Mouse (Mus musculus): Measurements from ENCODE around the gene Uvssa. TPM values are rescaled to one million over a fixed set of nuclear protein-coding genes. Genes with fewer than 3 reads are reported as not detected.

Gene Uvssa
- polyA plus RNA-seq, 1 experiment = 8.3 TPM

DNA sequence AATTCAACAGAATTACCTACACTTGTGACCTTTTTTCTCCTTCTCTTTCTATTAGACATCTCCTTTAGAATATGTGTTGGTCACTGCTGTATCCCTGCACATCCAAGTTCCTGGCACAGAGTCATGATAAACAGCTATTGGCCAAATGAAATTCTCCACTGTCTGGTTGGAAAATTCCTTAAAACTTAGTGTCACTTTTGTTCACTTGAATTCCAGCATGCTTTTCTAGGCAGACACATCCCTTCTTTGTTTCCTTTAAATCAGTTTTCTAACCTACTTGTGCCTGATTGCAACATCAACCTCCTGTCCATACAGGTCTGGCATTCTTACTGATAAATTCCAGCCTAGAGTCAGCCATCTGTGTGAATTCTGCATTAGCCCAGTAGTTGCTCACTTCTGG lies 35.5 kb upstream of the Uvssa start:
- Histone ChIP-seq H3K4me1 (ENCODE audit: control insufficient read depth, insufficient read depth, low read length) (peaks cover under 1% of the 10 kb centered on the region; the same call in 1 of the 2 replicates), H3K4me3 (ENCODE audit: control insufficient read depth, low read depth, low read length) (no peak overlapping the region), H3K27ac (ENCODE audit: control insufficient read depth, insufficient read depth, low read depth, low read length) (no peak overlapping the region), H3K27me3 (ENCODE audit: control insufficient read depth, insufficient read depth, low read length) (no peaks in the 10 kb centered on the region), H3K36me3 (ENCODE audit: control insufficient read depth, insufficient read depth, low read length) (peaks cover 1% of the 10 kb centered on the region; the same call in 1 of the 2 replicates)
- TF ChIP-seq CTCF (IDR thresholded peaks at IDR 0.05; ENCODE audit: control insufficient read depth, insufficient read depth, insufficient replicate concordance, low read depth, low read length) (no peak), POLR2A (IDR thresholded peaks at IDR 0.05; ENCODE audit: control insufficient read depth, low read depth, low read length) (no peak)

- TF ChIP-seq CTCF (IDR thresholded peaks at IDR 0.05; ENCODE audit: control insufficient read depth, insufficient read depth, insufficient replicate concordance, low read depth, low read length) (no peak), POLR2A (IDR thresholded peaks at IDR 0.05; ENCODE audit: control insufficient read depth, low read depth, low read length) (no peak)
- Histone ChIP-seq H3K4me3 (ENCODE audit: control insufficient read depth, low read depth, low read length) (no peak overlapping the region), H3K27ac (ENCODE audit: control insufficient read depth, insufficient read depth, low read depth, low read length) (no peak overlapping the region), H3K27me3 (ENCODE audit: control insufficient read depth, insufficient read depth, low read length) (no peaks in the 10 kb centered on the region), H3K36me3 (ENCODE audit: control insufficient read depth, insufficient read depth, low read length) (no peaks in the 10 kb centered on the region; the same call in 1 of the 2 replicates), H3K4me1 (ENCODE audit: control insufficient read depth, insufficient read depth, low read length) (no peaks in the 10 kb centered on the region)
Observed at GRCm38 (mm10) chr5:33343571-33343970, 34.8 kb upstream of the Uvssa start.

DNA sequence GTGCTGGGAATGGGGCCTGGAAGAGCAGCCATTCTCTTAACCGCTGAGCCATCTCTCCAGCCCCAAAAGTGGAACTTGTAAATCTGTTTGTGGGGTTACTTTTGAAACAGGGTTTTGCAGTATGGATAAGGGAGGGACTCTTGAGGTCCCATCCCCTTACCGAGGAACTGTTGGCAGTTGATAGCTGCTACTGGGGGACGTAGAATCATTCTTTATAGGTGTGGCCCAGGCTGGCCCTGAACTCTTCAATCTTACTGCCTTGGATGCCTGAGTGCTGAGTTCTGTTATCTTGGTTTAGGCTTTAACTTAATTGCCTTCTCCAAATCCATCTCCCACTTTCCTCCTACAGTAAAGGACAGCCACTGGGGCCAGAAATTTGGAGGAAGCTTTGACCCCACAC lies 34.3 kb upstream of the Uvssa start:
- no peaks in the 10 kb centered on the region for H3K4me1 ChIP-seq (ENCODE audit: control insufficient read depth, insufficient read depth, low read length)
- H3K4me3 ChIP-seq (ENCODE audit: control insufficient read depth, low read depth, low read length) = no peak overlapping the region
- H3K36me3 ChIP-seq (ENCODE audit: control insufficient read depth, insufficient read depth, low read length) = no peaks in the 10 kb centered on the region; the same call in 1 of the 2 replicates
- TF ChIP-seq CTCF (IDR thresholded peaks at IDR 0.05; ENCODE audit: control insufficient read depth, insufficient read depth, insufficient replicate concordance, low read depth, low read length) (no peak), POLR2A (IDR thresholded peaks at IDR 0.05; ENCODE audit: control insufficient read depth, low read depth, low read length) (no peak)
- H3K27ac ChIP-seq (ENCODE audit: control insufficient read depth, insufficient read depth, low read depth, low read length) = no peak overlapping the region
- no peaks in the 10 kb centered on the region for H3K27me3 ChIP-seq (ENCODE audit: control insufficient read depth, insufficient read depth, low read length)

DNA sequence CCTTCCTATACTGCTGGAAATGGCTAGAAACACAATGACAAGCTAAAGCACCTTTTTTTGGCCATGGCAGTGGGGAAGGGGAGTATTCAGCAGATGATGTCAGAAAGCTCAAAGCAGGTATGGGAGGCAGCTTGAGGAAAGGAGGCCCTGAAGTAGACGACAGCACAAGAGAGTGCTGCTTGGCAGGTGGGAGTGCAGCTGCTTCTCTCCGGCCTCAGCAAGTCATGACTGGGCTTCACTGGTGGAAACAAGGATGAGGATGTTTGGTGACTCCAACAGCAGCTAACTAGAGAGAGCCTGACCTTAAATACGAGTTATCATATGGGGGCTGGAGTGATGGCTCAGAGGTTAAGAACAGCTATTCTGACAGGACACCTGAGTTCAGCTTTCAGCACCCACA lies 30.7 kb upstream of the Uvssa start:
- TF ChIP-seq CTCF (IDR thresholded peaks at IDR 0.05; ENCODE audit: control insufficient read depth, insufficient read depth, insufficient replicate concordance, low read depth, low read length) (no peak), POLR2A (IDR thresholded peaks at IDR 0.05; ENCODE audit: control insufficient read depth, low read depth, low read length) (no peak)
- no peaks in the 10 kb centered on the region for H3K4me1 ChIP-seq (ENCODE audit: control insufficient read depth, insufficient read depth, low read length)
- no peaks in the 10 kb centered on the region for H3K27me3 ChIP-seq (ENCODE audit: control insufficient read depth, insufficient read depth, low read length)
- H3K4me3 ChIP-seq (ENCODE audit: control insufficient read depth, low read depth, low read length) = no peak overlapping the region
- H3K27ac ChIP-seq (ENCODE audit: control insufficient read depth, insufficient read depth, low read depth, low read length) = no peak overlapping the region
- no peaks in the 10 kb centered on the region; the same call in 1 of the 2 replicates for H3K36me3 ChIP-seq (ENCODE audit: control insufficient read depth, insufficient read depth, low read length)

GRCm38 (mm10) chr5:33349205-33349604 lies 29.1 kb upstream of the Uvssa start:
- TF ChIP-seq POLR2A (IDR thresholded peaks at IDR 0.05; ENCODE audit: control insufficient read depth, low read depth, low read length) = no peak
- TF ChIP-seq CTCF (IDR thresholded peaks at IDR 0.05; ENCODE audit: control insufficient read depth, insufficient read depth, insufficient replicate concordance, low read depth, low read length) = no peak
- H3K4me1 ChIP-seq (ENCODE audit: control insufficient read depth, insufficient read depth, low read length) = no peaks in the 10 kb centered on the region
- no peak overlapping the region for H3K27ac ChIP-seq (ENCODE audit: control insufficient read depth, insufficient read depth, low read depth, low read length)
- no peaks in the 10 kb centered on the region; the same call in 1 of the 2 replicates for H3K36me3 ChIP-seq (ENCODE audit: control insufficient read depth, insufficient read depth, low read length)
- H3K27me3 ChIP-seq (ENCODE audit: control insufficient read depth, insufficient read depth, low read length) = no peaks in the 10 kb centered on the region
- H3K4me3 ChIP-seq (ENCODE audit: control insufficient read depth, low read depth, low read length) = no peak overlapping the region

DNA sequence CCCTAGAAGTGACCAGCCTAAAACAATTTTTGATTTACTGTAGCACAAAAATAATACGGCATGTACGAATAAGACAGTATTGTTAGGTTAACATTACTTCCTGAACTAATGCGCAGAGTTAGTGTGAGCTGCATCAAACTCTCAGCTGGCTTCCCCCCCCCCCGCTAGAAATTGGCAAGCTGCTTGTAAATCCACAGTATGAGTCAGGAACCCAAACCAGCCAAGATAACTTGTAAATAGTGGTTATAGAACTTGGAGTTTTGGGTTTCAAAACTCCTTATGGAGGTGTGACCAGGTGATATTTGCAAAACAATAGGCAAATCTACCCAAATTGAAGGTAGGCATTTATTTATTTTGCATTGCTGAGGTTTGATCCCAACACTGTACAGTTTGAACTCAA lies 28.6 kb upstream of the Uvssa start:
- H3K27me3 ChIP-seq (ENCODE audit: control insufficient read depth, insufficient read depth, low read length) = no peaks in the 10 kb centered on the region
- H3K36me3 ChIP-seq (ENCODE audit: control insufficient read depth, insufficient read depth, low read length) = no peaks in the 10 kb centered on the region; the same call in 1 of the 2 replicates
- H3K27ac ChIP-seq (ENCODE audit: control insufficient read depth, insufficient read depth, low read depth, low read length) = no peak overlapping the region
- TF ChIP-seq CTCF (IDR thresholded peaks at IDR 0.05; ENCODE audit: control insufficient read depth, insufficient read depth, insufficient replicate concordance, low read depth, low read length) = no peak
- TF ChIP-seq POLR2A (IDR thresholded peaks at IDR 0.05; ENCODE audit: control insufficient read depth, low read depth, low read length) = no peak
- H3K4me3 ChIP-seq (ENCODE audit: control insufficient read depth, low read depth, low read length) = no peak overlapping the region
- no peaks in the 10 kb centered on the region for H3K4me1 ChIP-seq (ENCODE audit: control insufficient read depth, insufficient read depth, low read length)

DNA sequence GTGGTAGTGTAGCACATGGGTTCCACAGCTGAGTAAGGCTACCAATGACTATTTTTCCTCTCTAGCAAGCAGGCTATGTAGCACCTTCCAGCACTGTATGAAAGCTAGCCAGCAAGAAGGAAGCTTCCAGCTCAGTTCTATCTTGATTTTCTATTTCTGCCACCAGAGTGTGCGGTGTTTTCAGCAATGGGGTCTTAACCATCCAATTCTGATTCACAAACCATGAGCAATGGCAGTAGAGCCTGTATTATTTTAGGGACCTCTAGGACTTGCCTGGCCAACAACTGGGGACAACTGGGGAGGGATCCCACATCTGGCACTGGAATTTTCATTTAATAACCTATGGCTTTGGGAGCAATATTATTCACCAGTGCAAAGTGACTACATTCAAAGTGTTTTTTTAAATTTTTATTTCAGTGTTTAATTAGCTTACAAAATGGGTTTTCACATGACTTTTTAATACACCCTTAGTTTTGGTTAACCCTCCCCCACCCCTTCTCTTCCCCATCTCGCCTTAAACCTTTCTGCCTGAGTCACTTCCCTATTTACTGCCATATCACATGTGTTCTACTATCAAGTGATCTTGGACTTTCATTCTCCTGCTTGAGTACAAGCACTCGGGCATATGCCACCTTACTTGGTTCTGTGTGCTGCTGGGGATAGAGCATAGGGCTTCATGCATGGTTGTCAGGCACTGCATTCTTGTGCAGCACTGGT lies 26.6 kb upstream of the Uvssa start:
- H3K27me3 ChIP-seq (ENCODE audit: control insufficient read depth, insufficient read depth, low read length) = no peaks in the 10 kb centered on the region
- no peak overlapping the region for H3K27ac ChIP-seq (ENCODE audit: control insufficient read depth, insufficient read depth, low read depth, low read length)
- H3K4me3 ChIP-seq (ENCODE audit: control insufficient read depth, low read depth, low read length) = no peak overlapping the region
- H3K36me3 ChIP-seq (ENCODE audit: control insufficient read depth, insufficient read depth, low read length) = no peaks in the 10 kb centered on the region
- TF ChIP-seq CTCF (IDR thresholded peaks at IDR 0.05; ENCODE audit: control insufficient read depth, insufficient read depth, insufficient replicate concordance, low read depth, low read length) (no peak), POLR2A (IDR thresholded peaks at IDR 0.05; ENCODE audit: control insufficient read depth, low read depth, low read length) (no peak)
- H3K4me1 ChIP-seq (ENCODE audit: control insufficient read depth, insufficient read depth, low read length) = no peaks in the 10 kb centered on the region
